28 mouse cellular contexts compared by ENCODE assay signal in genomic region chr5:143499686-143500085, GRCm38 (mm10). TPM values are rescaled to one million over a fixed set of nuclear protein-coding genes. Genes with fewer than 3 reads are reported as not detected.
DNase-seq lines count a peak whose midpoint lies in the region; ATAC-seq lines count a peak whose summit lies in the region.
"Had no signal": no experiment of that assay in that cellular context is flagged by ENCODE, and none has a peak within 500 bp of the region (broad histone marks: within the 10 kb centered on the region; RNA-seq: fewer than 3 reads in every experiment).

No protein-coding gene starts in this region.

- no peak for DNase-seq in lung, adult 18-20 months
- no peak for DNase-seq in ovary, adult 18-20 months (ENCODE audit: low spot score)
- DNase-seq in kidney, adult 8-10 months = no peak
- no peak for DNase-seq in midbrain, embryonic 11.5 days (ENCODE audit: low spot score, missing footprints)
- DNase-seq: adrenal gland, postnatal 14 days; cerebellum, adult 11-12 months; cerebellum, adult 9-11 months; gastrocnemius, postnatal 14 days; heart, adult 2 months; heart, postnatal 4 days; kidney, adult 18-20 months; kidney, postnatal 36 days; right cerebral cortex, postnatal 4 days; thymus, adult 2 months; thymus, postnatal 36 days had no signal

- WGBS in midbrain, embryonic 11.5 days = 87% methylated on average over 4 of the region's 4 CpGs

- peaks cover 2% of the 10 kb centered on the region; the same call in 1 of the 2 replicates for H3K36me3 ChIP-seq in midbrain, embryonic 11.5 days (ENCODE audit: control insufficient read depth, insufficient read depth, low read length)

- ATAC-seq in CD4-positive, CD25-positive, alpha-beta regulatory T cell, adult 4 months = peak; percentile 66
- peak; percentile 35 to 46 for ATAC-seq in hematopoietic stem cell, adult 5-6 weeks (replicated peaks in 1 of 2; ENCODE audit: insufficient read depth in 1 of 2, low FRiP score in 2 of 2, low TSS enrichment in 1 of 2, low read depth in 1 of 2, poor library complexity in 2 of 2, severe bottlenecking in 2 of 2)
- peak; percentile 74 for ATAC-seq in monocyte, adult 5-6 weeks (replicated peaks; ENCODE audit: insufficient number of reproducible peaks, low FRiP score, low TSS enrichment, poor library complexity, severe bottlenecking)
- ATAC-seq in midbrain, embryonic 11.5 days (ENCODE audit: low FRiP score) = no peak
- ATAC-seq: Patski had no signal

- H3K4me2 ChIP-seq in midbrain, embryonic 11.5 days = no peak overlapping the region
- H3K4me2 ChIP-seq: heart, embryonic 12.5 days; hindbrain, embryonic 14.5 days; limb, embryonic 13.5 days; liver, embryonic 11.5 days; midbrain, embryonic 12.5 days; neural tube, embryonic 15.5 days had no signal

- H3K9ac ChIP-seq in midbrain, embryonic 11.5 days (ENCODE audit: low read length) = no peak overlapping the region
- H3K9ac ChIP-seq: heart, embryonic 12.5 days; hindbrain, embryonic 14.5 days; limb, embryonic 13.5 days; midbrain, embryonic 12.5 days; neural tube, embryonic 15.5 days had no signal

- H3K27ac ChIP-seq in midbrain, embryonic 11.5 days (ENCODE audit: low read depth, low read length) = no peak overlapping the region
- H3K27ac ChIP-seq: heart, adult 2 months; hindbrain, embryonic 14.5 days; layer of hippocampus, adult 2 months; limb, embryonic 13.5 days; macrophage; midbrain, embryonic 12.5 days; neural tube, embryonic 15.5 days had no signal

- no peaks in the 10 kb centered on the region for H3K9me3 ChIP-seq in midbrain, embryonic 11.5 days (ENCODE audit: control insufficient read depth, low read length)
- H3K9me3 ChIP-seq: heart, embryonic 12.5 days; limb, embryonic 13.5 days; midbrain, embryonic 12.5 days; neural tube, embryonic 15.5 days had no signal

- no peak overlapping the region for H3K4me3 ChIP-seq in midbrain, embryonic 11.5 days (ENCODE audit: low read depth, low read length)
- H3K4me3 ChIP-seq: erythroblast, embryonic 14.5 days; heart, adult 2 months; heart, embryonic 12.5 days; layer of hippocampus, adult 2 months; limb, embryonic 13.5 days; midbrain, embryonic 12.5 days; neural tube, embryonic 15.5 days had no signal

- no peaks in the 10 kb centered on the region for H3K27me3 ChIP-seq in midbrain, embryonic 11.5 days (ENCODE audit: control insufficient read depth, insufficient read depth, low read length)
- H3K27me3 ChIP-seq: heart, embryonic 12.5 days; limb, embryonic 13.5 days; midbrain, embryonic 12.5 days; neural tube, embryonic 15.5 days; Patski had no signal

- no peaks in the 10 kb centered on the region for H3K4me1 ChIP-seq in midbrain, embryonic 11.5 days (ENCODE audit: control insufficient read depth, insufficient read depth, low read length)
- H3K4me1 ChIP-seq: heart, embryonic 12.5 days; limb, embryonic 13.5 days; midbrain, embryonic 12.5 days; neural tube, embryonic 15.5 days had no signal

RNA-seq across cellular contexts. Expression of gene Rac1, which starts 28.1 kb away (rescaled TPM):
- polyA plus RNA-seq in CD4-positive, CD25-positive, alpha-beta regulatory T cell, adult 4 months (2017; shearing (Covaris generic)) = 10 to 100 TPM; 51.5 to 66.6 TPM
- total RNA-seq in hematopoietic stem cell, adult 5-6 weeks (2017) = 107 and 130 TPM in 2 replicates
- 193 to 248 TPM (median 198 TPM) in 3 replicates for total RNA-seq in monocyte, adult 5-6 weeks (2017)
- 480 and 494 TPM in 2 replicates for polyA plus RNA-seq in midbrain, embryonic 11.5 days (2014; fragmentation: Nextera tagmentation; extraction: Ambion mirVana)

RNA-seq across cellular contexts. Expression of gene Daglb, which starts 35.3 kb away (rescaled TPM):
- polyA plus RNA-seq in CD4-positive, CD25-positive, alpha-beta regulatory T cell, adult 4 months (2017; shearing (Covaris generic)) = 10 to 100 TPM; 11.5 to 13.7 TPM
- 9.8 and 11.5 TPM in 2 replicates for total RNA-seq in hematopoietic stem cell, adult 5-6 weeks (2017)
- total RNA-seq in monocyte, adult 5-6 weeks (2017) = 25.0 to 39.5 TPM (median 28.8 TPM) in 3 replicates
- 9.5 and 10.1 TPM in 2 replicates for polyA plus RNA-seq in midbrain, embryonic 11.5 days (2014; fragmentation: Nextera tagmentation; extraction: Ambion mirVana)
